Comparison of ENCODE assay signal across 8 mouse cellular contexts in genomic region chr6:48048426-48049272, GRCm38 (mm10). TPM values are rescaled to one million over a fixed set of nuclear protein-coding genes. Genes with fewer than 3 reads are reported as not detected.
DNase-seq lines count a peak whose midpoint lies in the region; ATAC-seq and TF ChIP-seq lines count a peak whose summit lies in the region.

TSS of gene Zfp777 (minus strand) at chr6:48048911.

- peak within 1 kb of the TSS; percentile 99 for H3K4me3 ChIP-seq in G1E (ENCODE audit: low read depth, low read length)
- H3K4me3 ChIP-seq in forebrain, embryonic 16.5 days (replicated peaks; ENCODE audit: low read length): peak within 1 kb of the TSS; percentile 78
- H3K4me3 ChIP-seq in lung, embryonic 16.5 days (ENCODE audit: low read length): peak within 1 kb of the TSS; percentile 72

- H3K9me3 ChIP-seq in G1E (replicated peaks): no peaks in the 10 kb centered on the region
- H3K9me3 ChIP-seq in forebrain, embryonic 16.5 days (ENCODE audit: control insufficient read depth, low read length): no peaks in the 10 kb centered on the region
- H3K9me3 ChIP-seq in lung, embryonic 16.5 days (ENCODE audit: control insufficient read depth, low read length): no peaks in the 10 kb centered on the region

- intact Hi-C loops in heart, postnatal 36 days (cut with DNase I): loop anchor here (2.0 to 5.0 kb wide), 2 partner anchors 36 to 171 kb away; partner anchors contain the start of gene Zfp282

- no peak for TF ChIP-seq CTCF in G1E (IDR thresholded peaks at IDR 0.05; ENCODE audit: low read depth, low read length)

- H3K36me3 ChIP-seq in G1E (replicated peaks): peaks cover 30% of the 10 kb centered on the region
- 0 out of 2 replicates have a peak, but pooled peaks cover 2% of the 10 kb centered on the region for H3K36me3 ChIP-seq in forebrain, embryonic 16.5 days (ENCODE audit: control insufficient read depth, insufficient read depth)
- H3K36me3 ChIP-seq in lung, embryonic 16.5 days (ENCODE audit: control insufficient read depth, insufficient read depth, low read length): peaks cover 11% of the 10 kb centered on the region

- peaks cover 55% of the 10 kb centered on the region for H3K4me1 ChIP-seq in G1E (ENCODE audit: insufficient read depth, low read depth, low read length)
- H3K4me1 ChIP-seq in forebrain, embryonic 16.5 days (replicated peaks; ENCODE audit: control insufficient read depth, insufficient read depth, low read length): peaks cover 18% of the 10 kb centered on the region
- peaks cover 8% of the 10 kb centered on the region for H3K4me1 ChIP-seq in lung, embryonic 16.5 days (replicated peaks; ENCODE audit: control insufficient read depth, insufficient read depth, low read length)

- DNase-seq in G1E (ENCODE audit: low spot score): peak; percentile 83
- peak; percentile 79 to 83 for DNase-seq in cerebellum, adult 18-20 months
- peak; percentile 79 to 83 for DNase-seq in heart, postnatal 36 days
- DNase-seq in layer of hippocampus, adult 8-10 months (ENCODE audit: low spot score in 2 of 2): peak; percentile 59 to 77
- peak; percentile 58 for DNase-seq in ovary, postnatal 10 days (ENCODE audit: low spot score)
- peak; percentile 80 to 83 for DNase-seq in thymus, postnatal 10 days (ENCODE audit: low spot score in 2 of 2)

- H3K4me2 ChIP-seq in forebrain, embryonic 16.5 days (ENCODE audit: low read length): peak within 1 kb of the TSS; percentile 81
- H3K4me2 ChIP-seq in lung, embryonic 16.5 days (ENCODE audit: low read depth, low read length): peak within 1 kb of the TSS; percentile 89

- peak within 1 kb of the TSS; percentile 89 for H3K9ac ChIP-seq in forebrain, embryonic 16.5 days (replicated peaks; ENCODE audit: low read depth, low read length)
- peak within 1 kb of the TSS; percentile 91 for H3K9ac ChIP-seq in lung, embryonic 16.5 days (ENCODE audit: low read length)

- ATAC-seq in G1E (ENCODE audit: extremely low read depth, insufficient number of reproducible peaks, low FRiP score, poor library complexity, severe bottlenecking): peak; percentile 63
- peak; percentile 94 for ATAC-seq in forebrain, embryonic 16.5 days
- ATAC-seq in lung, embryonic 16.5 days (ENCODE audit: low read depth): peak; percentile 94

- under 1% methylated on average over 72 of the region's 82 CpGs for WGBS in forebrain, embryonic 16.5 days
- under 1% methylated on average over 66 of the region's 82 CpGs for WGBS in lung, embryonic 16.5 days

- H3K27me3 ChIP-seq in G1E (ENCODE audit: insufficient read depth, low read length): no peaks in the 10 kb centered on the region
- H3K27me3 ChIP-seq in forebrain, embryonic 16.5 days (replicated peaks; ENCODE audit: control insufficient read depth, insufficient read depth, low read length): no peaks in the 10 kb centered on the region
- H3K27me3 ChIP-seq in lung, embryonic 16.5 days (ENCODE audit: control insufficient read depth, insufficient read depth, low read depth, low read length): no peaks in the 10 kb centered on the region

- H3K27ac ChIP-seq in forebrain, embryonic 16.5 days (ENCODE audit: low read length): peak within 1 kb of the TSS; percentile 95
- H3K27ac ChIP-seq in lung, embryonic 16.5 days (ENCODE audit: low read length): peak within 1 kb of the TSS; percentile 92

RNA-seq across cellular contexts. Expression of gene Zfp777, which starts in this region (rescaled TPM):
- 27.4 and 28.0 TPM in 2 replicates for total RNA-seq in G1E (2014; fragmentation: Nextera tagmentation)
- total RNA-seq in G1E (2017): 22.1 and 25.4 TPM in 2 replicates
- polyA plus RNA-seq in G1E (2012): 69.6 and 86.8 TPM in 2 replicates
- polyA plus RNA-seq in forebrain, embryonic 16.5 days (2015; fragmentation: Nextera tagmentation; extraction: Ambion mirVana): 10.1 and 10.3 TPM in 2 replicates
- total RNA-seq in heart, postnatal 36 days (2021): 10 to 100 TPM; 12.0 to 16.4 TPM
- total RNA-seq in layer of hippocampus, adult 8-10 months (2022): 10 to 100 TPM; 32.7 to 40.3 (median 37.8) TPM
- polyA plus RNA-seq in lung, embryonic 16.5 days (2015; fragmentation: Nextera tagmentation; extraction: Ambion mirVana): 4.8 and 6.1 TPM in 2 replicates

Comparison
In these comparisons a context has a peak if more than half of its experiments do, and no peak if none do; other contexts are left out.
1. Peak in every context shown above with its lines: DNase-seq, ATAC-seq, H3K4me3 ChIP-seq and H3K27ac ChIP-seq.